Mouse (Mus musculus) megakaryocyte, adult 5-6 weeks (primary cell): ENCODE data around the gene Jph3. TPM values are rescaled to one million over a fixed set of nuclear protein-coding genes. Genes with fewer than 3 reads are reported as not detected.

ENCODE experiments used
- ATAC-seq: 2 replicates; pipeline ENCODE4 v1.8.0; 2016; ENCODE audit warnings: mild to moderate bottlenecking, inconsistent platforms; ENCODE audit not compliant: poor library complexity, severe bottlenecking
- total RNA-seq, 2 experiments: library from RNA; stranded (forward) in 1 of 2; stranded (reverse) in 1 of 2; fragments of 153-499, 151-499 nt in 1 of 2; fragments of 221-1000, 200-1000 nt in 1 of 2; gene quantifications; 2 replicates each; pipeline versions ENCODE4 v1.2.3 to v1.2.4; 2015 to 2017

The Jph3 gene
- total RNA-seq (2015): 0.07 and 0.11 TPM in 2 replicates
- total RNA-seq (2017): 0.18 TPM in 1 of 2 replicates, not detected in the other

DNA sequence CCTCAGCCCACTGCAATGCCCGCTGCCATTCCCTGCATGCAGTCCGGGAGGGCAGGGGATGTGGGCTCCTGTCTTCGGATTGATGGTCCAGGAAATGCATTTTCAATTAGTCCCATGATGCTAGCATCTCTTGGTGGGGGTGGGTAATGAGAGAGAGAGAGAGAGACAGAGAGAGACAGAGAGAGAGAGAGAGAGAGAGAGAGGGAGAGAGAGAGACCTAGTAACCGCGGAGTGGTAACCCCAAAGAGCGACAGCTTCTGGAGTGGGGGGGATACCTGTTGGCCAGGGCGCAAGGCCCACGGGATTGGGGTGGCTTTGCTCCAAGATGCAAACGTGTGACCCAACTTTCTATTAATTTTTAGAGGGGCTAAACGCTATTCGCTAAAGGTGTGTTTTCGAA is at the start of gene Jph3:
TSS of gene Jph3 (plus strand) at position 301 of the 400 bp plus-strand sequence.
- no peak for ATAC-seq

- ATAC-seq: no peak
Measured at GRCm38 (mm10) chr8:121680896-121681295, 48.5 kb upstream of the Jph3 start.

DNA sequence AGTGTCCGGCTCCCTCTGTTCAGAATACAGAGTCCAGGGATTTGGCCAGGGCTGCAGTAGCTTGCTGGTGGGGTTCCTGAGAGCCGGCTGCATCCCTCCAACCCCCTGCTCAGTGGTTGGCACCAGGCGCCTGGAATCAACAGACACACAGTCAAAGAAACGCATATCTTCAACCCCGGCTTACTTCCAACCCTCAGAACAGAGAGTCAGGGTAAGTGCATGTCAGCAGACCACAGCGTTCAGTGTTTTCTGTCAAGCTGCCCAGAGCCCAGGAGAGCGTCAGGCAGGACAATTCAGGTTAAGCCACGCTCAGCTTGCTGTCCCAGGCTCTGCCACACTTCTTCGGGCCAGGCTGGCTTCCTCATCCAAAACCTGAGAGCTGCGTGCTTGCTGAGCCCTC is 48.0 kb upstream of the Jph3 start:
- no peak for ATAC-seq

DNA sequence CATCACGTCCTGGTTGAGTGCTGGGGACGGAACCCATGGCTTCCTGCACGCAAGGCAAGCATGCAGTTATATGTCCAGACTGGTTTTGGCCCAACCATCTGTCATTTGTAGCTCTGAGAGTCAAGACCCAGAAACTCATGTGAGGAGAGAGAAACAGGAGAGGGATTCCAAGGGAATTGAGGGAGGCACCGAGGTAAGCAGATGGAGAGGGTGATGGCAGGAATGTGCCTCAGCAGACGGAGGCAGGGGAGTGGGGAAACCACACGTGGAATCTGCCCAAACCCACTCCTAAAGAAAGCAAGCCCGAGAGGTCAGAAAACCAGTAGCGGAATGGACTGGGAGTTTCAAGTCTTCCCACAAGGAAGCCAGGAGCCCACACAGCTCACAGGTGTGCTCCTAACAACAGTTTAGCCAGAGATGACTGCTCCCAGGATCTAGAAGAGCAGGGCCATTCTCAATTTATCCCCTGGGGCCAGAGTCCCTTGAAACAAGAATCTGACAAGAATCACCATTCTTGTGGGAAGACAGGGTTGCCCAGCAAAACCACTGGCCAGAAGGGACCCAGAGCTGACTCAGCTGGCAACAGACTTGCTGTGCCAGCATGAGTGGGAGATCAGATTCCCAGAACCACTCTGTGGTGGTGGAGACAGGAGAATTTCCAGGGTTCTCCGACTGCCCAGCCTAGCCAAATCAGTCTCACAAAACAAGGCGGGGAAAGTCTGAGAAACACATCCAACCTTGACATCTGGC is 46.2 kb upstream of the Jph3 start:
- no peak for ATAC-seq

GRCm38 (mm10) chr8:121685419-121685818 is 44.0 kb upstream of the Jph3 start:
- no peak for ATAC-seq

DNA sequence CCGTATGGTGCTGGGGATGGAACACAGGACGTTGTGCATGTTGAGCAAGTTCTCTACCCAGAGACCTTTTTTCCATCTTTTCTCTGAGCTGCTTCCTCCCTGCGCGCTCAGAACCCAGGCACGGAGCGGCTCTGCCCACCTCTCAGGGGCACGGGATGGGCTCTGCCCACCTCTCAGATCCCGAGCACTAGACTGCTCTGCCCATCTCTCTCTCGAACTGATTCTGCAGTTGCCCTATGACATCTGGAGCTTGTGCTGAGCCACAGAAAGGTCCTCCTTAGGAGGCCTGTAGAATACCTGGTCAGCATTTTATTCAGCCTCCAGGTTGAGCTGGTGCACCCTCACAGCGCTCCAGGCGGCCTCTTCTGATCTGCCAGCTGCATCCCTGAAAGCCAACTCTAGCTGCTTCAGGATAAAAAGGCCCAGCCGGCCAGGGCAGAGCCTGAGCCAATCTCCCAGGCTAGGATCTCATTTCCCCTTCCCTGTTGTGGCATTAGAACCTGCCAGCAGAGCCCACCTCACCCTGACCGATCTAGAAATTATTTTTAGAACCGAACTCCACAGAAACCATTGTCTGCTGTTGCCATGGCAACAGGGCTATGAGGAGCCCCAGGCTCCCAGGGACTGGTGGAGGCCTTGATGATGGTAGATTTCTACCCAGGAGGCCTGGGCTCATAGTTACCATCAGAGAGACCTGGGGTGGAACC is 41.8 kb upstream of the Jph3 start:
- ATAC-seq: no peak

DNA sequence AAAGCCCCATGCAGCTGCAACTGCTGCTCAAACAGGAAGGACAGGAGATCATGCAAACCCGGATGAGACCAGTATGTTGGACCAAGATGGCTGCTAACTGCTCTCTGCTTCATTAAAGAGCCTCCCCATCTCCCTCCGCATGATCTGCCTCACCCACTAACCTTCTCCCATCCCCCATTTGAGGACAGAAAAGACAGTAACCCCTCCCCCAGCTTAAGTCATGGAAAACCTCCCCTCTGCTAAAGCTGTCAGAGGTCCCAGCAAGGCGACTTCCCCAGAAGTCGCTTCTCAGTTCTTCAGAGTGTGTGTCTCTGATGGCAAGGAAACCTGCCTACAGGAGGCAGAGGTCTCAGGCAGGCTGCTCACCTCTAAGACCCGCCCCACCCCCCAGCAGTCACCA is 40.9 kb upstream of the Jph3 start:
- no peak for ATAC-seq

DNA sequence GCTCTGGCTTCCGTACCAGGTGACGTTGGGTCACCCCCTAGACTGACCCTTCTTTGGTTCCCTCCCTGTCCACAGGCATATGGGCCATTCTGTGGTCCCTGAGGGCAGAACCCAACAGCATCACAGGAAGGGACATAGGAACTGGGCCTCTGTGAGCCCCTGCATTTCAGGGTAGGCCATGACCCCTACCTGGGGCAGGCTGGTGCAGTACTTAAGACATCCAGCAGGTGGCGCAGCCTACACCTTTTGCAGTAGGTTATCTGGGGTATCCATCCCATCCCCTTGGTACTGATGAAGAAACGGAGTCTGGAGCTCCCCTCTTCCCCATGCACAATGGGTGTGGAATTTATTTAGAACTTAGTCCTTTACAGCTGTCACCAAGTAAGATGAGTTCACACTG is 35.0 kb upstream of the Jph3 start:
- peak; percentile 55 for ATAC-seq

GRCm38 (mm10) chr8:121695585-121696184 is 33.7 kb upstream of the Jph3 start:
- ATAC-seq: peak; percentile 74

GRCm38 (mm10) chr8:121697735-121698614 is 31.4 kb upstream of the Jph3 start:
- no peak for ATAC-seq

- ATAC-seq: no peak
Measured at GRCm38 (mm10) chr8:121698615-121699101, 30.8 kb upstream of the Jph3 start.

DNA sequence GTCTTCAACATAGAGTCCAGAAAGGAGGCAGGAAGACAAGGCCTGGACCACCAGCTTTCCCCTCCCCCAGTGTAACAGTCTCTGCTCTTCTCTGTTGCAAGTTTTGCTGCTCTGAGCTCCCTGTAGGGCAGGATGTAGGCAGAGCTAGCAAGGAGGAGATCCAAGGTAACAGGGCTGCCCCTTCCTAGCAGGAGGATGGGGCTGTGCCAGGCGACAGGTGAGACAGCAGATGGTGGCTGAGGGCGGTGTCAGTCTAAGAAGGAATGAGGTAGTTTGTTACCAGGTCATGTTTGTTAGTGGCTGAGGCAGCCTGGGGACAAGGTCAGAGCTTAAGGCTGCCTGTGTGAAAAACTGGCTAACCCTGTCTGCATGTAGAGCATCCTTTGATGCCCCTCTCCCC is 29.5 kb upstream of the Jph3 start:
- ATAC-seq: no peak

GRCm38 (mm10) chr8:121705174-121705573 is 24.2 kb upstream of the Jph3 start:
- no peak for ATAC-seq

GRCm38 (mm10) chr8:121706956-121707355 is 22.5 kb upstream of the Jph3 start:
- no peak for ATAC-seq

DNA sequence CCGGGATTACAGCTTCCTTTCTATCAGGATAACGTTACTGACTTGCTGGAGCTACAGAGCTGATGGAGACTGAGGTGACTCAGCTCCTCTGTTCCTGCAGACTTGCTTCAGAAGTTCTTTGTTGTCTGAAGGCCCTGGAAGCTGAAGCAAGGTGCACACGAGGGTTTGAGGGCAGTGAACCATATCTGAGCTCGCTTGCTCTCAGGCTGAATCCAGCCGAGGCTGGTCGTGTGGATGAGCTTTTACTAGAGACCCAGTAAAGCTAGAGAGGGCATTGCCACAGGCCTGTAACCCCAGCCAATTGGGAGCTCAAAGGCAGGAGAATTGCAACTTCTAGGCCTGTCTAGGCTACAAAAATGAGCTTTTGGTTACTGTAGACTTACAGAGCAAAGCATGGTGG is 21.0 kb upstream of the Jph3 start:
- no peak for ATAC-seq

DNA sequence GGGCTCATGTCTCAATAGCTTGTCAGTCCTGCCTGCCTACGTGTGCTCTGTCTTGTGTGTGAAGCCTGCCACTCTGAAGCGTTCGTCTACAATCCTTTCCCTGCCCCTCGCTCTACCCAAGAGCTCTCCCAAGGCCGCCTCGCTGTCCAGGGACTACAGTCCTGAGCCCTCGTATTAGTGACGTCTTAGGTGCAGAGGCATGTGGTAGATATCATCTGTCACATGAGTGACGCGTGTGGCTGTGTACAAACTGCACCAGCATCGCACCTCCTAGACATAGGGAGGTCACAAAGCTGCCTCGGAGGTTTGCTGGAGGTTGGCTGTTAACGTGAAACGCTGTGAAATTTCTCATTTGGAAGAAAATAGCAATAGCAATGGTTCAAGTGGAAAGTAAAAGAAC is 11.9 kb upstream of the Jph3 start:
- ATAC-seq: no peak

DNA sequence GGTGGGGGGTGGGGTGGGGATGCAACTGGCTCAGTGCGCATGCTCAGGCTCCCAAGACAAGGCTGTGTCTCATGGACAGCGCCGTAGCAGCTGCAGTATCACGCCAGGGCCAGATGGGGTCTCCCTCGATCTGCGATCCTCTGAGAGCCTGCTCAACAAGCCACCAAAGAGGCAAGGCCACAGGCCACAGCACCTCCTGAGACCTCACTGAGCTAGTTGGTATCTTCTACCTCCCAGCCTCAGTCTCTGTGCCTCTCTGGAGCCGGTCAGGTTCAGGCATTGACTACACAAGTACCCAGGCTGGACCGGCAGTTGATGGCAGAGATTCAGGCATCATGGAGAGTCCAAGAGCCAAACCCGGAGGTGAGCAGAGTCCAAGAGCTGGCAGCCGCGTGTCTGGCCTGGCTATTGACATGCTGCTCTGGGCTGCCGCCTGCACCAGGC is 11.4 kb upstream of the Jph3 start:
- ATAC-seq: peak; percentile 68

GRCm38 (mm10) chr8:121718925-121719324 is 10.5 kb upstream of the Jph3 start:
- no peak for ATAC-seq

DNA sequence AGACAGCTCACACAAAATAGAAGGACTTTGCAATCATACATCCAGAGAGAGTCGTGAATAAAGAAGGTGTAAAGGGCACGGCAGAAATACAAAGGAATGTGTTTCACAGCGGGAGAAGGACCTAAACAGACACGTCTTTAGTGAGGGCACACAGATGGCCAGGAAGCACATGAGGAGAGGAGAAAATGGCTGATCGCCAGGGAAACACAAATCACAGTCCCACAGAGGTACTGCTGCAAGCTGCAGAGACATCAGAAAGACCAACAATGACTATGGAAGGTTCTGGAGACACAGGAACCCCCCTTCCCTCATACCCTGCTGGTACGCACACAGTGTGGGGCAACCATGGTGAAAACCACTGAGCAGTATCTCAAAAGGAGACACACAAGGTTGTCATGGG is 8.4 kb upstream of the Jph3 start:
- no peak for ATAC-seq

- ATAC-seq: no peak
Measured at GRCm38 (mm10) chr8:121723846-121724245, 5.6 kb upstream of the Jph3 start.

GRCm38 (mm10) chr8:121727164-121727563 is 2.3 kb upstream of the Jph3 start:
- no peak for ATAC-seq
